Mouse (Mus musculus): Measurements from ENCODE around the gene Lgals9. TPM values are rescaled to one million over a fixed set of nuclear protein-coding genes. Genes with fewer than 3 reads are reported as not detected.

The Lgals9 gene
- polyA plus RNA-seq, 1 experiment from 2014 or later, result 52.9 TPM

Other genes with a start within 250 kb of the Lgals9 start
- 48.2 and 50.2 TPM in 2 replicates for gene Ccnq, start 233.2 kb downstream of the Lgals9 start, polyA plus RNA-seq (2014; fragmentation: Nextera tagmentation; extraction: Ambion mirVana)
- 13.0 and 14.2 TPM in 2 replicates for gene Lyrm9, start 158.4 kb downstream of the Lgals9 start, polyA plus RNA-seq (2014; fragmentation: Nextera tagmentation; extraction: Ambion mirVana)
- gene Nos2, start 64.2 kb downstream of the Lgals9 start, polyA plus RNA-seq (2014; fragmentation: Nextera tagmentation; extraction: Ambion mirVana), result 1.2 TPM in 2 replicates
- gene Ksr1, start 161.5 kb upstream of the Lgals9 start, polyA plus RNA-seq (2014; fragmentation: Nextera tagmentation; extraction: Ambion mirVana), result 5.5 and 6.0 TPM in 2 replicates

Data from intestine, embryonic 14.5 days (tissue).